Mouse (Mus musculus) testis, adult 2 months (tissue): ENCODE measurements at regions not wholly inside any gene's neighbourhood (a gene's known extent, or its start where the extent isn't known, plus 50 kb on each side); places are given as distances from the start of the nearest gene placed in this dataset.

Experiments used
- CTCF ChIP-seq: fragments of 200-500 bp; IDR thresholded peaks from 2 replicates; pipeline ENCODE4 v1.5.1; 2012; ENCODE audit warnings: low read depth, mild to moderate bottlenecking, inconsistent platforms, low read length, moderate library complexity; ENCODE audit not compliant: control insufficient read depth, insufficient read depth, insufficient replicate concordance
- POLR2A ChIP-seq: fragments of 200-500 bp; IDR thresholded peaks from 2 replicates; pipeline ENCODE4 v1.6.1; 2012; ENCODE audit warnings: low read depth, mild to moderate bottlenecking, inconsistent platforms, low read length, moderate library complexity; ENCODE audit not compliant: control insufficient read depth

GRCm38 (mm10) chr11:23203566-23203965 lies 52.3 kb upstream of the Xpo1 start:
- TF ChIP-seq POLR2A (no peak), CTCF (no peak)
